Mouse (Mus musculus): ENCODE measurements at regions not wholly inside any gene's neighbourhood (a gene's known extent, or its start where the extent isn't known, plus 50 kb on each side); places are given as distances from the start of the nearest gene placed in this dataset.

GRCm38 (mm10) chr16:21274012-21274528 is 69.5 kb downstream of the Ephb3 start:
- no peak for DNase-seq (ENCODE audit: low read depth, low spot score)

- DNase-seq (ENCODE audit: low read depth, low spot score), result no peak
Measured at GRCm38 (mm10) chr16:21277789-21278342, 73.3 kb downstream of the Ephb3 start.

GRCm38 (mm10) chr16:21278387-21278786 is 73.8 kb downstream of the Ephb3 start:
- DNase-seq (ENCODE audit: low read depth, low spot score), result no peak

- no peak for DNase-seq (ENCODE audit: low read depth, low spot score)
Measured at GRCm38 (mm10) chr16:21280200-21280627, 75.7 kb downstream of the Ephb3 start.

GRCm38 (mm10) chr16:21281958-21282730 is 77.6 kb downstream of the Ephb3 start:
- no peak for DNase-seq (ENCODE audit: low read depth, low spot score)

- DNase-seq (ENCODE audit: low read depth, low spot score), result peak; percentile 42
Measured at GRCm38 (mm10) chr16:21286099-21286498, 81.5 kb downstream of the Ephb3 start.

GRCm38 (mm10) chr16:21289528-21289927 is 85.0 kb downstream of the Ephb3 start:
- peak; percentile 70 for DNase-seq (ENCODE audit: low read depth, low spot score)

GRCm38 (mm10) chr16:21293010-21293409 is 88.5 kb downstream of the Ephb3 start:
- DNase-seq (ENCODE audit: low read depth, low spot score), result no peak

- no peak for DNase-seq (ENCODE audit: low read depth, low spot score)
Measured at GRCm38 (mm10) chr16:21293569-21293968, 89.0 kb downstream of the Ephb3 start.

- DNase-seq (ENCODE audit: low read depth, low spot score), result peak; percentile 79
Measured at GRCm38 (mm10) chr16:21294677-21295411, 90.3 kb downstream of the Ephb3 start.

- DNase-seq (ENCODE audit: low read depth, low spot score), result peak; percentile 63
Measured at GRCm38 (mm10) chr16:21295956-21296733, 91.6 kb downstream of the Ephb3 start.

- peak; percentile 44 for DNase-seq (ENCODE audit: low read depth, low spot score)
Measured at GRCm38 (mm10) chr16:21296786-21297185, 92.2 kb downstream of the Ephb3 start.

GRCm38 (mm10) chr16:21298866-21299265 is 94.3 kb downstream of the Ephb3 start:
- no peak for DNase-seq (ENCODE audit: low read depth, low spot score)

- no peak for DNase-seq (ENCODE audit: low read depth, low spot score)
Measured at GRCm38 (mm10) chr16:21305859-21306258, 101.3 kb downstream of the Ephb3 start.

GRCm38 (mm10) chr16:21308513-21308912 is 104.0 kb downstream of the Ephb3 start:
- no peak for DNase-seq (ENCODE audit: low read depth, low spot score)

- DNase-seq (ENCODE audit: low read depth, low spot score), result peak; percentile 91
Measured at GRCm38 (mm10) chr16:21310636-21311615, 106.4 kb downstream of the Ephb3 start.

- no peak for DNase-seq (ENCODE audit: low read depth, low spot score)
Measured at GRCm38 (mm10) chr16:21311781-21312180, 107.2 kb downstream of the Ephb3 start.

- DNase-seq (ENCODE audit: low read depth, low spot score), result peak; percentile 72
Measured at GRCm38 (mm10) chr16:21315751-21316151, 107.2 kb upstream of the Vps8 start.

- peak; percentile 71 for DNase-seq (ENCODE audit: low read depth, low spot score)
Measured at GRCm38 (mm10) chr16:21318009-21318639, 104.8 kb upstream of the Vps8 start.

Data from 3T3-L1 (cell line).